Mouse (Mus musculus): ENCODE measurements around the gene Glb1l2.

DNA sequence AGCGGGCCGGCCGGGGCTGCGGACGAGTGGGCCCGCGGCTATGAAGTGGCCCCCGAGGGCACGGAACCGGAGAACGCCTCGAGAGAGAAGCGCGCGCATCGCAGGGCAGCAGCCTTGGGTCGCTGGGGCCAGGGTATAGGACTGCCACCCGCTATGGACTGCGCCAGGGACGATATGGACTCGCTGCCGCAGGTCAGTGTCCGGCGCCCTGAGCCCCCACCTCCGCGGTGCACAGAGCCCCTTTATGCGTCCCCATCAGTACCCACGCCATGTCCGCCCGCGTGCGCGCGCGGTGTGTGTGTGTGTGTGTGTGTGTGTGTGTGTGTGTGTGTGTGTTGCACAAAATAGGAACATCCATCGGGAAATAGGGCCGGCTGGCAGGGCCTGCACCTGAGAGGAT, 72.3 kb downstream of the Glb1l2 start:
- TF ChIP-seq CTCF (IDR thresholded peaks at IDR 0.05; ENCODE audit: low read depth, low read length) (no peak), POLR2A (IDR thresholded peaks at IDR 0.05; ENCODE audit: borderline replicate concordance, low read depth, low read length) (no peak)

Data from bone marrow macrophage, adult 2 months (primary cell).